Mouse (Mus musculus) spleen, postnatal 10 days (tissue): ENCODE results near the gene Cyp2a12.
"Not testable (repeated sequence)": the region's sequence is repeated elsewhere in the genome, so short reads cannot be mapped to it uniquely, and the experiment has no call there.

ENCODE experiments used
- DNase-seq, 2 experiments: peaks; one replicate each; pipeline ENCODE4 v3.0.0; 2021 to 2022; ENCODE audit warnings: low spot score in 2 of 2

The Cyp2a12 gene

DNA sequence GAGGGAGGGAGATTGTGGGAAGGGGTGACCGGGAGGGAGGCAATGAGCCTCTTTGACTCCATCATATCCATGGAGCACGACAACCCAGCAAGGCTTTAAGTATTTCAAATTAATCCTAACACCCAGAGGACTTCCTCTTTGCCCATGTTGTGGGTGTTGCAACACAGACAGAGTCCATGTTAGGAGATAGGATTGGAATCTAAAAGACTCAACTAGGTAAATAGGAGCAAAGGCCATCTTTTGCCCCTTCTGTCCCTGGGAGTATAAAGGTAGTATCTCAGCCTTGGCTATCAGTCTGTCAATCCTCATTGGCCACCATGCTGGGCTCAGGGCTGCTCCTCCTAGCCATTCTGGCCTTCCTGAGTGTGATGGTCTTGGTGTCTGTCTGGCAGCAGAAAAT lies at the start of gene Cyp2a12:
Cyp2a12 (plus strand) TSS at position 293 of the 400 bp plus-strand sequence.
- DNase-seq = no peak

GRCm38 (mm10) chr7:26981464-26981863 lies 47.4 kb upstream of the Cyp2a12 start:
- DNase-seq = not testable (repeated sequence)

GRCm38 (mm10) chr7:26981937-26982336 lies 46.9 kb upstream of the Cyp2a12 start:
- not testable (repeated sequence) for DNase-seq

GRCm38 (mm10) chr7:26982551-26982950 lies 46.3 kb upstream of the Cyp2a12 start:
- no peak for DNase-seq

GRCm38 (mm10) chr7:26983151-26983550 lies 45.7 kb upstream of the Cyp2a12 start:
- DNase-seq = not testable (repeated sequence)

DNA sequence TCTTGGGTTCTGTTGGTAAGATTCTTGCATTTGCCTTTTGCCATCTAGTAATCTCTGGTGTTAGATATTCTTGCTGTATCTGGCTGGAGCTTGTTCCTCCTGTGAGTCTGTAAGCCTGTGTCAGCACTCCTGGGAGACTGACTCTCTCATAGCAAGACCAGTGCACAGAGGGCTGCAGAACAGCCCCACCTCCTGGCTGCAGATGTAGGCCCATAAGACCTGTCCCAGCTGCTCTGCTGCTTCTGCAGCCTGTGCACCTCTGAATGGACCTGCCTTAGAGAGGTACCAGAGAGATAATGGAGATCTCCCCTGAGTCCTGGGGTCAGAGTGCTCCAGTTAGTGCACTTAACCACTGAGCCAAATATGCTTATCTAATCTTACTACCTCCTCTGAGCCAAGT lies 2.3 kb upstream of the Cyp2a12 start:
- DNase-seq = not testable (repeated sequence)

- DNase-seq = not testable (repeated sequence)
These were observed 20.0 kb downstream of the Cyp2a12 start for GRCm38 (mm10) chr7:27048886-27049285.

DNA sequence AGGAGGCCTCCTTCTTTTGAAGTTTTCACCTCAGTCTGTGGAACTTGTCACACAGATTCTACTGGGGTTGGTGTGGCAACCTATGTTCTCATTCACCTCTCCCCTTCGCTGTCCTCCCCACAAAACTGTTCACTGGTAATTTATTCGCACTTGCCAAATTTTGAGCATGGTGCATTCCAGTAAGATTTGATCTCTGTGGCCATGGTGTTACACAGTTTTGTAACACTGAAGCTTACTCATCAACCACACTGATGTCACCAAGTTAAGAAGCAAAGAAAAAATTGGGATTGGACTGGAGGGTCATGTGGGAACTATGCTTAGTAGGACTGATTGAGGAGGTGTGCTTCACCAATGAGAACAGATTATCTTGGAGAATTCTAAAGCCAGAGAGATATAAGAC lies 30.5 kb downstream of the Cyp2a12 start:
- not testable (repeated sequence) for DNase-seq

GRCm38 (mm10) chr7:27059896-27060295 lies 31.0 kb downstream of the Cyp2a12 start:
- not testable (repeated sequence) for DNase-seq

DNA sequence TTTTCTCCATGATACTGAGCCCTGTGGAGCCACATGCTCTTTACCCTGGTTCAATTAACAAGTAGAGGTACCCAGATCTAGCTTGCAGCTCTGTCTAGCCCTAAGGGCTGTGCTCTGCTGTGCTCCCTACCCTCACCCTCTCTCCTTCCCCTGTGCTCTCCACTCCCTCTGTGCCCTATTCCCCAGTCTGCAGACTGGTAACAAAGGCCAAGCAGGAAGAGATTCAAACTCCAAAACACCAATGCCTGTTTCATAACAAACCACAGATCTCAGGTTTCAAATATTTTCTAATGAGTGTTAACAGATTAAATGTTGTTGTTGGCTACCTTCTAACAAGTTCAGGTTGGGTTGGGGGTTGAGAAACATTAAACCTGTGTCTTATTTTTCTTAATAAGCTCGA lies 49.8 kb downstream of the Cyp2a12 start:
- DNase-seq = no peak

- DNase-seq = no peak
These were observed 52.7 kb downstream of the Cyp2a12 start for GRCm38 (mm10) chr7:27081625-27082024.
